Mouse (Mus musculus) gonadal fat pad, adult 2 months (tissue): ENCODE data around the gene Hdac6. TPM values are rescaled to one million over a fixed set of nuclear protein-coding genes. Genes with fewer than 3 reads are reported as not detected.
"Not testable (repeated sequence)": the region's sequence is repeated elsewhere in the genome, so short reads cannot be mapped to it uniquely, and the experiment has no call there.

ENCODE experiments used
- DNase-seq: peaks from one replicate; pipeline ENCODE4 v3.0.0-alpha.2; 2012; ENCODE audit warnings: low read depth
- polyA plus RNA-seq: library from polyadenylated mRNA; depleted of rRNA; stranded (reverse); fragments of >200 nt; gene quantifications from 2 replicates; pipeline ENCODE4 v1.2.3, GENCODE M21; 2012; rRNA removed

Gene Hdac6
- polyA plus RNA-seq, 1 experiment: 264 TPM

- DNase-seq: no peak
Observed at GRCm38 (mm10) chrX:7919601-7920383, 27.9 kb downstream of the Hdac6 start, which contains the start of gene Pcsk1n. Pcsk1n (plus strand) TSS chrX:7919822.

- not testable (repeated sequence) for DNase-seq
Observed at GRCm38 (mm10) chrX:7917960-7918359, 29.7 kb downstream of the Hdac6 start.

- not testable (repeated sequence) for DNase-seq
Observed at GRCm38 (mm10) chrX:7915669-7916068, 32.0 kb downstream of the Hdac6 start.

GRCm38 (mm10) chrX:7910473-7910872 is 37.2 kb downstream of the Hdac6 start:
- DNase-seq: no peak

DNA sequence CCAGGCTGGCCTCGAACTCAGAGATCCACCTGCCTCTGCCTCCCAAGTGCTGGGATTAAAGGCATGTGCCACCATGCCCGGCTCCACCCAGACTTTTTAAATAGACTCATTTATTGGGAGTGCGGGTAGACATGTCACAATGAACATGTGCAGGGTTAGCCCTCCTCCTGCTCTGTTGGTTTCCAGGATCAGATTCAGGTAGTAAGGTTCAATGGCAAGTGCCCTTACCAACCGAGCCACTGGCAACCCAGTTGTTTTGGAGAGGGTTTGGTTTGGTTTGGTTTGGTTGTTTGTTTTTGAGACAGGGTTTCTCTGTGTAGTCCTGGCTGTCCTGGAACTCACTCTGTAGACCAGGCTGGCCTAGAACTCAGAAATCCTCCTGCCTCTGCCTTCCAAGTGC is 38.4 kb downstream of the Hdac6 start, which contains the start of gene Gm10490:
Gene Gm10490, plus strand, starts transcription at position 301 of the 400 bp plus-strand sequence.
- DNase-seq: not testable (repeated sequence)

GRCm38 (mm10) chrX:7907735-7908134 is 40.0 kb downstream of the Hdac6 start, which contains the start of gene Gm10491:
Gm10491 (minus strand) TSS chrX:7907835.
- no peak for DNase-seq

DNA sequence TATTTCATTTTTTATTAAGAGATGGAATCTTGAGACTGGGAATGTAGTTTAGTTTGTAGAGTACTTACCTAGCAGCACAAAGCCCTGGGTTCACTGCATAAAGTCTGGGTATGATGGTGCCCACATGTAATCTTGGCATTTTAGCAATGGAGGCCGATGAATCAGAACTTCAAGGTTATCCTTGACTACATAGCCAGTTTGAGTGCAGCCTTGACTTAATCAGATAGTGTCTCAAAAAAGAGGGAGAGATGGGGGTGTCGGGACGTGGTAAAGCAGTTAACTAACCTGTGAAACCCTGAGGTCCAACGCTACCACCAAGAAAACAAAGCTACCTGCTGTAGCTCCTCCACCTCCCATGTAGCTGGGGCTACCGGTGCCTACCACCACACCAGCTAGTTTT is 43.2 kb downstream of the Hdac6 start:
- DNase-seq: no peak

DNA sequence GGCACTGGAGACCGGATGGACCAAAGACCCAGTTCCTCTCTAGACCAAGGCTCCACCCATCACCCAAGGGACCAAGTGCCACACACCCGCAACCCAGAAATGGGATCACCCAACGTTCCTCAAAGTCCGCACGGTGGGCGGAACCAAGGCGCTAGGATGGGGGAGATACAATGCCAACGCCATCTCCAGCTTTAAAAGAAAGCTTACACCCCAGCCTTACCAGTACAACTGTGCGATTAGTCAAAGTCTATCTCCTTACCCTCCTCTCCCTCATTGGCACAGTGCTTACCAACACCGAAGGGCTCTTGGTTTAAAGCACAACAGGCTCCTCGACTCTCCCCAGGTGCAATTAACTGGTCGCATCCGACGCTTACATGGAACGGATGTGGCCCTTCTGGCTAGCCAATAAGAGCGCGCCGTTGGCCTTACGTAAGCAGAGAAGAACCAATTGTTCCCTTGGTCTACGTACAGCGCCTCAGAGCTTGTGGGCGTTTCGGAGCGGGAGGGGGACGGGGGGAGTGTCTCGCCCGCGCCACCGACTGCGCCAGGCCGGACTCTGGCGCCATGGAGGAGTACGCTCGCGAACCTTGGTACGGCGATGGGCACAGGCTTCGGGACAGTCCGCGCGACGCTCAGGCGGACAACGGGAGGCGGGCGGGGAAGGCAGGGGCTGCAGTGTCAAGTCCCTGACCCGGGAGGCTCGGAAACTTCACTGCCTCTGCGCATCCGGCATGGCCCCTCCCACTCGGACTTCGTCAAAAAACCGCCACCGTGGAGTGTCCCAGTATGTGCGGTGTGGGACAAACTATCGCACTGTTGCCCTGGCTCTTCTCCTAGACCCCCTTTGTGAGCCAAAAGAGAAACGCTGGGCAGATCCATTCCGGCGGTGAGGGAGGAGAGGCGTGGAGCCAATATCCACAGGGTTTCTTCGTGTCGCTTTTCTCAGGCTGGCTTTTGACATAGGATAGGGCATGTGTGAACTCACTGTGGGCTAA is 48.5 kb downstream of the Hdac6 start, which contains the start of the genes Pqbp1 and Timm17b:
Gene Pqbp1, minus strand, starts transcription at position 390 of the 995 bp plus-strand sequence.
Gene Timm17b, plus strand, starts transcription at position 478 of the 995 bp plus-strand sequence.
- DNase-seq: peak; percentile 45

- DNase-seq: no peak
Observed at GRCm38 (mm10) chrX:7898211-7898610, 49.5 kb downstream of the Hdac6 start.

GRCm38 (mm10) chrX:7883841-7884567 is 63.7 kb downstream of the Hdac6 start, which contains the start of gene Slc35a2:
Slc35a2 (plus strand) TSS chrX:7884028.
- peak; percentile 65 for DNase-seq

Other genes starting within 250 kb of the Hdac6 start
- gene Wdr45, start 233.6 kb downstream of the Hdac6 start, polyA plus RNA-seq: 75.7 and 96.4 TPM in 2 replicates
- 0.32 TPM in 1 of 2 replicates, not detected in the other for gene Gm45208, start 225.6 kb downstream of the Hdac6 start, polyA plus RNA-seq
- gene Praf2, start 219.4 kb downstream of the Hdac6 start, polyA plus RNA-seq: 20.9 TPM in 2 replicates
- 16.7 and 23.1 TPM in 2 replicates for gene Ccdc120, start 197.0 kb downstream of the Hdac6 start, polyA plus RNA-seq
- gene Tfe3, start 185.3 kb downstream of the Hdac6 start, polyA plus RNA-seq: 38.8 and 54.6 TPM in 2 replicates
- gene Gripap1, start 158.1 kb downstream of the Hdac6 start, polyA plus RNA-seq: 29.8 and 32.7 TPM in 2 replicates
- 9.9 and 10.7 TPM in 2 replicates for gene Kcnd1, start 125.6 kb downstream of the Hdac6 start, polyA plus RNA-seq
- gene Otud5, start 106.5 kb downstream of the Hdac6 start, polyA plus RNA-seq: 24.3 and 44.1 TPM in 2 replicates
- 18.2 and 21.4 TPM in 2 replicates for gene Pim2, start 69.6 kb downstream of the Hdac6 start, polyA plus RNA-seq
- 69.7 and 86.0 TPM in 2 replicates for gene Slc35a2, start 63.9 kb downstream of the Hdac6 start, polyA plus RNA-seq
- gene Pqbp1, start 48.6 kb downstream of the Hdac6 start, polyA plus RNA-seq: 49.8 and 52.7 TPM in 2 replicates
- gene Timm17b, start 48.5 kb downstream of the Hdac6 start, polyA plus RNA-seq: 32.4 and 38.3 TPM in 2 replicates
- not detected in 2 replicates for gene Gm10491, start 40.1 kb downstream of the Hdac6 start, polyA plus RNA-seq
- not detected in 2 replicates for gene Gm10490, start 38.3 kb downstream of the Hdac6 start, polyA plus RNA-seq
- 0.97 and 1.3 TPM in 2 replicates for gene Pcsk1n, start 28.1 kb downstream of the Hdac6 start, polyA plus RNA-seq
- gene Eras, start 19.3 kb downstream of the Hdac6 start, polyA plus RNA-seq: 0.16 TPM in 1 of 2 replicates, not detected in the other
- gene Gata1, start 30.2 kb upstream of the Hdac6 start, polyA plus RNA-seq: 0.13 and 0.16 TPM in 2 replicates
- gene Glod5, start 70.6 kb upstream of the Hdac6 start, polyA plus RNA-seq: 0.22 and 0.31 TPM in 2 replicates
- gene Suv39h1, start 126.9 kb upstream of the Hdac6 start, polyA plus RNA-seq: 16.0 and 16.5 TPM in 2 replicates
- gene Was, start 142.6 kb upstream of the Hdac6 start, polyA plus RNA-seq: 7.8 and 9.5 TPM in 2 replicates
- gene Wdr13, start 185.0 kb upstream of the Hdac6 start, polyA plus RNA-seq: 93.8 and 104 TPM in 2 replicates
- gene Rbm3, start 198.0 kb upstream of the Hdac6 start, polyA plus RNA-seq: 134 and 160 TPM in 2 replicates
- 12.0 TPM in 2 replicates for gene Tbc1d25, start 228.3 kb upstream of the Hdac6 start, polyA plus RNA-seq
- 68.5 and 99.7 TPM in 2 replicates for gene Ebp, start 245.6 kb upstream of the Hdac6 start, polyA plus RNA-seq